Mouse (Mus musculus): ENCODE results near the gene Slc27a2. TPM values are rescaled to one million over a fixed set of nuclear protein-coding genes. Genes with fewer than 3 reads are reported as not detected.
"Not testable (repeated sequence)": the region's sequence is repeated elsewhere in the genome, so short reads cannot be mapped to it uniquely, and the experiment has no call there.

The Slc27a2 gene
- polyA plus RNA-seq, 1 experiment from 2014 or later: 1.3 TPM

- Histone ChIP-seq H3K4me2 (no peak overlapping the region), H3K4me3 (no peak overlapping the region), H3K27me3 (no peaks in the 10 kb centered on the region), H3K9ac (no peak overlapping the region), H3K36me3 (no peaks in the 10 kb centered on the region), H3K9me3 (no peaks in the 10 kb centered on the region), H3K4me1 (no peaks in the 10 kb centered on the region), H3K27ac (no peak overlapping the region)
- no peak for ATAC-seq (ENCODE audit: borderline replicate concordance, extremely low read depth, low FRiP score, low TSS enrichment)
- WGBS: 79% methylated on average over 7 of the region's 7 CpGs
Measured at GRCm38 (mm10) chr2:126596347-126597072, 44.3 kb downstream of the Slc27a2 start.

GRCm38 (mm10) chr2:126597279-126598241, 45.4 kb downstream of the Slc27a2 start:
- Histone ChIP-seq H3K27ac (no peak overlapping the region), H3K27me3 (no peaks in the 10 kb centered on the region), H3K4me3 (no peak overlapping the region), H3K36me3 (no peaks in the 10 kb centered on the region), H3K9ac (no peak overlapping the region), H3K4me2 (peak overlapping the region; percentile 23; the same call in 1 of the 2 replicates), H3K9me3 (no peaks in the 10 kb centered on the region), H3K4me1 (no peaks in the 10 kb centered on the region)
- WGBS: 74% methylated on average over 20 of the region's 20 CpGs
- no peak for ATAC-seq (ENCODE audit: borderline replicate concordance, extremely low read depth, low FRiP score, low TSS enrichment)

- ATAC-seq (ENCODE audit: borderline replicate concordance, extremely low read depth, low FRiP score, low TSS enrichment): no peak
- 58% methylated on average over 2 of the region's 2 CpGs for WGBS
Measured at GRCm38 (mm10) chr2:126598359-126598758, 46.2 kb downstream of the Slc27a2 start.

GRCm38 (mm10) chr2:126599005-126599404, 46.8 kb downstream of the Slc27a2 start:
- no peak for ATAC-seq (ENCODE audit: borderline replicate concordance, extremely low read depth, low FRiP score, low TSS enrichment)
- no peaks in the 10 kb centered on the region for H3K27me3 ChIP-seq
- no peak overlapping the region for H3K4me3 ChIP-seq
- no peak overlapping the region for H3K9ac ChIP-seq
- no peaks in the 10 kb centered on the region for H3K4me1 ChIP-seq
- WGBS: 8% methylated on average over 3 of the region's 3 CpGs
- H3K27ac ChIP-seq: no peak overlapping the region
- H3K4me2 ChIP-seq: no peak overlapping the region
- H3K36me3 ChIP-seq: no peaks in the 10 kb centered on the region
- H3K9me3 ChIP-seq: no peaks in the 10 kb centered on the region

More at GRCm38 (mm10) chr2:126598359-126598758, 46.2 kb downstream of the Slc27a2 start:
- no peak overlapping the region for H3K4me2 ChIP-seq
- H3K4me3 ChIP-seq: no peak overlapping the region
- no peaks in the 10 kb centered on the region for H3K4me1 ChIP-seq
- H3K27me3 ChIP-seq: no peaks in the 10 kb centered on the region
- no peak overlapping the region for H3K27ac ChIP-seq
- no peak overlapping the region for H3K9ac ChIP-seq
- H3K9me3 ChIP-seq: no peaks in the 10 kb centered on the region
- H3K36me3 ChIP-seq: no peaks in the 10 kb centered on the region

GRCm38 (mm10) chr2:126600533-126600932, 48.3 kb downstream of the Slc27a2 start:
- Histone ChIP-seq H3K9ac (no peak overlapping the region), H3K36me3 (no peaks in the 10 kb centered on the region), H3K4me2 (no peak overlapping the region), H3K27ac (no peak overlapping the region), H3K4me3 (no peak overlapping the region), H3K9me3 (no peaks in the 10 kb centered on the region), H3K4me1 (no peaks in the 10 kb centered on the region), H3K27me3 (no peaks in the 10 kb centered on the region)
- 74% methylated on average over 14 of the region's 14 CpGs for WGBS
- ATAC-seq (ENCODE audit: borderline replicate concordance, extremely low read depth, low FRiP score, low TSS enrichment): no peak

- H3K9ac ChIP-seq: no peak overlapping the region
- no peak overlapping the region for H3K27ac ChIP-seq
- H3K4me2 ChIP-seq: no peak overlapping the region
- no peaks in the 10 kb centered on the region for H3K27me3 ChIP-seq
- ATAC-seq (ENCODE audit: borderline replicate concordance, extremely low read depth, low FRiP score, low TSS enrichment): no peak
- H3K36me3 ChIP-seq: no peaks in the 10 kb centered on the region
- no peak overlapping the region for H3K4me3 ChIP-seq
- H3K9me3 ChIP-seq: no peaks in the 10 kb centered on the region
- H3K4me1 ChIP-seq: no peaks in the 10 kb centered on the region
- 81% methylated on average over 14 of the region's 14 CpGs for WGBS
Measured at GRCm38 (mm10) chr2:126601918-126602600, 49.9 kb downstream of the Slc27a2 start.

- no peak overlapping the region for H3K27ac ChIP-seq
- no peak overlapping the region for H3K9ac ChIP-seq
- no peaks in the 10 kb centered on the region for H3K4me1 ChIP-seq
- 80% methylated on average over 15 of the region's 15 CpGs for WGBS
- H3K36me3 ChIP-seq: no peaks in the 10 kb centered on the region
- no peaks in the 10 kb centered on the region for H3K27me3 ChIP-seq
- no peak overlapping the region for H3K4me3 ChIP-seq
- ATAC-seq (ENCODE audit: borderline replicate concordance, extremely low read depth, low FRiP score, low TSS enrichment): no peak
- no peak overlapping the region for H3K4me2 ChIP-seq
- H3K9me3 ChIP-seq: no peaks in the 10 kb centered on the region
Measured at GRCm38 (mm10) chr2:126606061-126606687, 54.0 kb downstream of the Slc27a2 start.

- ATAC-seq (ENCODE audit: borderline replicate concordance, extremely low read depth, low FRiP score, low TSS enrichment): no peak
- no peaks in the 10 kb centered on the region for H3K27me3 ChIP-seq
- 50% methylated on average over 4 of the region's 4 CpGs for WGBS
- H3K4me1 ChIP-seq: no peaks in the 10 kb centered on the region
- no peak overlapping the region for H3K4me3 ChIP-seq
- no peak overlapping the region for H3K27ac ChIP-seq
- H3K9ac ChIP-seq: no peak overlapping the region
- no peak overlapping the region for H3K4me2 ChIP-seq
- no peaks in the 10 kb centered on the region for H3K9me3 ChIP-seq
- no peaks in the 10 kb centered on the region for H3K36me3 ChIP-seq
Measured at GRCm38 (mm10) chr2:126606688-126607062, 54.5 kb downstream of the Slc27a2 start.

GRCm38 (mm10) chr2:126607553-126608203, 55.5 kb downstream of the Slc27a2 start:
- no peak overlapping the region for H3K9ac ChIP-seq
- no peak overlapping the region for H3K4me2 ChIP-seq
- H3K27ac ChIP-seq: no peak overlapping the region; the same call in 1 of the 2 replicates
- no peaks in the 10 kb centered on the region for H3K9me3 ChIP-seq
- no peaks in the 10 kb centered on the region for H3K4me1 ChIP-seq
- no peaks in the 10 kb centered on the region for H3K27me3 ChIP-seq
- 44% methylated on average over 10 of the region's 10 CpGs for WGBS
- H3K36me3 ChIP-seq: no peaks in the 10 kb centered on the region
- ATAC-seq (ENCODE audit: borderline replicate concordance, extremely low read depth, low FRiP score, low TSS enrichment): no peak
- no peak overlapping the region for H3K4me3 ChIP-seq

GRCm38 (mm10) chr2:126609600-126609999, 57.4 kb downstream of the Slc27a2 start:
- not testable (repeated sequence) for H3K9me3 ChIP-seq; H3K4me1 ChIP-seq; H3K9ac ChIP-seq; H3K4me2 ChIP-seq; H3K27ac ChIP-seq; ATAC-seq (ENCODE audit: borderline replicate concordance, extremely low read depth, low FRiP score, low TSS enrichment); H3K27me3 ChIP-seq; H3K36me3 ChIP-seq; H3K4me3 ChIP-seq
- WGBS: 63% methylated on average over 12 of the region's 12 CpGs

GRCm38 (mm10) chr2:126615355-126615754, 63.1 kb downstream of the Slc27a2 start:
- no peaks in the 10 kb centered on the region for H3K36me3 ChIP-seq
- no peaks in the 10 kb centered on the region for H3K9me3 ChIP-seq
- H3K27me3 ChIP-seq: no peaks in the 10 kb centered on the region
- WGBS: 86% methylated on average over 3 of the region's 3 CpGs
- no peak overlapping the region for H3K9ac ChIP-seq
- H3K4me3 ChIP-seq: no peak overlapping the region
- H3K4me1 ChIP-seq: no peaks in the 10 kb centered on the region
- no peak overlapping the region for H3K27ac ChIP-seq
- no peak for ATAC-seq (ENCODE audit: borderline replicate concordance, extremely low read depth, low FRiP score, low TSS enrichment)
- H3K4me2 ChIP-seq: no peak overlapping the region
